Mouse (Mus musculus) embryonic stem cell, embryonic (primary cell): Measurements from ENCODE around the gene Ninj1.

ENCODE experiments used
- CTCF ChIA-PET, 4 experiments: fragments of 300-600 bp in 2 of 4; fragments of 350-600 bp in 2 of 4; sonication (Branson Sonifier 250); formaldehyde crosslinking; loops; one replicate each; lab custom pipeline; 2022; ENCODE audit warnings: inconsistent platforms in 2 of 4; lab: Charles Lee
- POLR2A ChIA-PET, 4 experiments: fragments of 300-600 bp in 2 of 4; fragments of 350-600 bp in 2 of 4; sonication (Branson Sonifier 250); formaldehyde crosslinking; loops; one replicate each; lab custom pipeline; 2022; ENCODE audit warnings: antibody characterized with exemption in 4 of 4, inconsistent platforms in 1 of 4; lab: Charles Lee

Ninj1 gene

DNA sequence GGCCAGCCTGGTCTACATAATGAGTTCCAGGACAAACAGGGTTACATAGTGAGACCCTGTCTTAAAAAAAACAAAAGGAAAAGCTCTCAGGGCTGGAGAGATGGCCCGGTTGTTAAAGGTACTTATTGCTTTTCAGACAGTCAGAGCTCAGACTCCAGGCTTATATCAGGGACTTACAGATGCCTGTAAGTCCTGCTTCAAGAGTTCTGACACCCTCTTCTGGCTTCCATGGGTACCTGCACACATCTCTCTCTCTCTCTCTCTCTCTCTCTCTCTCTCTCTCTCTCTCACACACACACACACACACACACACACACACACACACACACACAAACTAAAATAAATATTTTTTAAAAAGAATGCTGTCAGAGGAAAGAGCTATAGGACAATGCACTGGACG, 26.0 kb upstream of the Ninj1 start:
- ChIA-PET POLR2A (interaction anchor here in 3 of 4 experiments (0.5 to 2.0 kb wide), 7 partner anchors 11 to 488 kb away, joined by 3 to 7 read pairs (median 3); no protein-coding TSS in a partner anchor), CTCF (interaction anchor here in 3 of 4 experiments (0.6 to 1.6 kb wide), 7 partner anchors 8 to 134 kb away, joined by 3 to 7 read pairs (median 4); no protein-coding TSS in a partner anchor)

DNA sequence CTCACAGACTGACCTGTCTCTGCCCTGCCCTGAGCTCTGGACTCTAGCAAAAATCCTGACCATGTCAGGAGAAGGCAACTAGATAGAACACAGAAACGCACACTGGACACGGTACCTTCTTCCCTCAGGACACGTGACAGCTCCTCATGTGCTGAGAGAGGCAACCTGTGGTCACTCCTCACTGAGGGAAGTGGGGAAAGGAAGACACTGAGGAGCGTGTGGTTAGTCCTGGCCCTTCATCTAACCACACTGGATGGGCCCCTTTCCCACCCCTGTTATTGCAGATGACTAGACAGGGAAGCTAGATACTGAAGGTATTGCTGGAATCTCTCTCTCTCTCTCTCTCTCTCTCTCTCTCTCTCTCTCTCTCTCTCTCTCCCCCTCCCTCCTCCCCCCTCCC, 24.6 kb upstream of the Ninj1 start:
- ChIA-PET POLR2A (interaction anchor here in 1 of 4 experiments (2.0 kb wide), 1 partner anchor 10 kb away, joined by 7 read pairs; no protein-coding TSS in a partner anchor), CTCF (interaction anchor here in 2 of 4 experiments (0.6 to 1.6 kb wide), 3 partner anchors 9 to 292 kb away, joined by 3 to 4 read pairs (median 3); partner anchors contain the start of genes Ninj1 (in 1 of the 2) and Phf2 (in 1 of the 2))

DNA sequence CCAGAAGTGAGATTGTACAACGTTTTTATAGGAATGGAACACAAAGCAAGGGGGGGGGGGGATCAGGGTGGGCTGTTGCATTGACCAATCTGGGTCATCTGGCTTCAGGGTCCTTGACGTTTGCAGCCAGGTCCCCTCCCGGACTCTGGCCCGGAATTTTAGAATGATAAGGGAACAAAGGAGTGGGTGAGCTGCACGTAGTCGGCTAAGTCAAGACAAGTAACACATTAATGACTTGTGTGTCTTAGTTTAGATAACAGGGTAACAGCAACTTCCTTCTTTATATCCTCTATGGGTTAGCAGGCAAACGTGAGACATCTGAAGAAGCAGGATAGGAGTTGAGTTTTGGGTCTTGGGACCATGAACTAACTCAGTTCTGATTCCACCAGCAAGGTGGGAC, 23.6 kb upstream of the Ninj1 start:
- ChIA-PET CTCF (interaction anchor here in 1 of 4 experiments (0.7 to 1.0 kb wide), 2 partner anchors 11 to 24 kb away, joined by 3 read pairs; partner anchors contain the start of gene Ninj1), POLR2A (interaction anchor here in 1 of 4 experiments (1.3 kb wide), 1 partner anchor 18 kb away, joined by 3 read pairs; no protein-coding TSS in a partner anchor)

DNA sequence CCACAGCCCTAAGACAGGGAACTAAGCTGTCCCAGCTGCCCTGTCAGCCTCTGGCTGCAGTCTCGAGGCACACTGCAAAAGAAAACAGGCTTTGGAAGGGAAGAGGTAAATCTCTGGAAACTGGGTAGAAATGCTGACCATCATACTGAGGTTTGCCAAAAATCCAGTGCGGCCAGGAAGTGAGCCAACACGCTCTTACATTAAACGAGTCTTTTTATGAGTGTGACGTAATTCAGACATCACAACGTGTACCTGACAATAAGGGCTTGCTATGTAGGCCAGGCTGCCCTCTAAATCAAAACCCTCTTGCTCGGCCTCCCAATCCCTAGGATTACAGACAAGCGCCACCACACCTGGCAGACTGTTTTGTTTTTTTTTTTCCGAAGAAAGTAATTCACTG, 20.2 kb upstream of the Ninj1 start:
- CTCF ChIA-PET: interaction anchor here in 3 of 4 experiments (0.7 to 1.4 kb wide), 3 partner anchors 9 to 36 kb away, joined by 3 to 5 read pairs (median 4); no protein-coding TSS in a partner anchor
- POLR2A ChIA-PET: interaction anchor here in 2 of 4 experiments (0.9 to 4.3 kb wide), 8 partner anchors 8 to 43 kb away, joined by 3 to 16 read pairs (median 4); partner anchors contain the start of gene Wnk2 (in 1 of the 2)

DNA sequence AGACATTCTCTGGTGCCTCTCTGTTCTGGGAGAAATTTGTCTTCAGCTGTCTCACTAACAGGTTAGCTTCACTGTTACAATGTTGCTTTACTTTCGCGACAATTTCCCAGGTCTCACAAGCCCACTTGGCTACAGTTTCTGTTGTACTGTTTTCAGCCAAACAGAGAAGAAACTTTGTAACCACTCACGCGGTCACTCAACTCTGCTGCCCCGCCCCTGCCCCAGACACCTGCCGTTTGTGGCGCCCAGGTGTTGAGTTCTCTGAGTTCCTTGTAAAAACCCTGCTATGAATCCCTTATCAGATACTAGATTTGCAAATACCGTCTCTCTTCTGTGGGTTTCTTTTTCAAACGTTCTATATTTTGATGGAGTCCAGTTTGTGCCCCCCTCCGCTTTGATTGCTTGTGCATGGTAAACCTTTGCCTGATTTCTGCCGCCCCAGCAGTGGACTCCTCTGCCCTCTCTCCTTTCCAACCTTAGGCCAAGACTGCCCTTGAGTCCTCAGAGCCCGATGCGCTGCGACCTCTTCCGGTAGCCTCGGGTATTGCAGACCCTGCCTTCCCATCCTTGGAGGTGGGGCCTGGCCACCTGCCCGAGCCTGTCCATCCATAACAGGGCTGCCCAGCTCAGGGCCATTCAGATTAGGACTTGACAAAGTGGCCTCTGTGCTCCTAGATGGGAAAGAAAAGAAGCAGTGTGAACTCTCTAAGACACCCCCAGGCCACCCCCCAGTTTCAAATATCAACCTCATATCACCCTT, 17.7 kb upstream of the Ninj1 start:
- CTCF ChIA-PET: interaction anchor here (0.6 to 2.5 kb wide), 10 partner anchors 12 to 652 kb away, joined by 3 to 22 read pairs (median 4); partner anchors contain the start of genes Cenpp (in 1 of the 4) and Nol8 (in 1 of the 4)
- POLR2A ChIA-PET: interaction anchor here in 3 of 4 experiments (0.6 to 4.3 kb wide), 12 partner anchors 10 to 874 kb away, joined by 3 to 22 read pairs (median 4); no protein-coding TSS in a partner anchor

DNA sequence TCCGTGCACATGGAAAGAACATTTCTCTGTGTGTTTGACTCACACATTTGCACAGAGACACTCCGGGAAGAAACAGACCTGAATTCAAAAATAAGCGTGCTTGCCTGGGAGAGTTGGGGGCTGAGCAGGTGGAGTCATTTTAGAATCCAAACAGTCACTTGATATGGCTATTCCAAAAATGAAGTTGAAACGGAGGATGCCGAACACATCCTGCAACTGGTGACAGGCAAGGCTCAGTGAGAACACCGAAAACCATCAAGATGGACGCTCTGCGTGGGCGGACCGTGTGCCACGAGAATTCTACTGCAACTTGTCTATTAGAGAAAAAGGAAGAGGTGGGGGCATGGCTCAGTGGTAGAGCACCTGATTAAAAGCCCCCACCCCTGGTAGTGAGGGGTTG, 16.7 kb upstream of the Ninj1 start:
- ChIA-PET POLR2A (interaction anchor here in 2 of 4 experiments (1.0 to 4.3 kb wide), 6 partner anchors 10 to 216 kb away, joined by 4 to 22 read pairs (median 7); no protein-coding TSS in a partner anchor), CTCF (interaction anchor here in 3 of 4 experiments (0.6 to 2.5 kb wide), 5 partner anchors 11 to 67 kb away, joined by 3 to 22 read pairs (median 4); no protein-coding TSS in a partner anchor)

DNA sequence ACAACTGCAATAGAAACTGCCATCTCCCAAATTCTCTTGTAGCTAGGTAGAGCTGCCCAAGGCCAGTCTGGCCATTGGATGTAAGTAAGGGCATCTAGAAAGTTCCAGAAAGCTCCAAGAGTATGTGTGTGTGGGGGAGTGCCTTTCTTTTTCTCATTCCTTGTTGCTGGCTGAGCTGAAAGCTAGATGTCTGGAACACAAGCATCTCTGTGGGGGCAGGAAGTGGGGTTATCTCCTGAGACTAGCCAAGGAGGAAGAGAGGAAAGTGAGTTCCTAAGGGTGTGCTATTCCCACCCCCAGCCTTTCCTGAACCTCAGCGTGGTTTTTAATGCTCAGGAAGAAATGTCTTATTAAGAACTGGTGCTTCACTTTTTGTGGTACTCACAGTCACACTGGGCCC, 15.6 kb upstream of the Ninj1 start:
- CTCF ChIA-PET: interaction anchor here in 2 of 4 experiments (0.6 to 2.0 kb wide), 7 partner anchors 10 to 518 kb away, joined by 3 to 6 read pairs (median 4); no protein-coding TSS in a partner anchor
- POLR2A ChIA-PET: interaction anchor here in 3 of 4 experiments (0.8 to 5.4 kb wide), 9 partner anchors 9 to 38 kb away, joined by 3 to 62 read pairs (median 6); partner anchors contain the start of gene Ninj1 (in 2 of the 3)

DNA sequence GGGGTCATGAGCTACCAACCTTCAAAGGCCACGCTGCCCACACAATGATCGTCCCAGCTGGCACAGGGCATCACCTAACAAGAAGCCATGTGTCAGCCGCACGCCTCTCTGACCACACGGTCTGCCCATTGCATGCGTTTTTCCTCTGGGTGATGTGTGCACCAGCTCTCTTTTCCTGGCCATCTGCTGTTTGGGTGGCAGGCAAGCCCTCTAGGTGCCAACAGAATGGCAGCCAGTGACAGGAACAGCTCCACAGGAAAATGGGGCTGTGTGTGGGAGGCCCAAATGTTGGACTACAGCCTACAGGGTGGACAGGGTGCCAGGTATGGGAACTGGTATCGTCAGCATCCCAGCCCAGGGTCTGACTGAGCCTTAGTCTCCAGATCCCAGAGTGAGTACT, 14.9 kb upstream of the Ninj1 start:
- CTCF ChIA-PET: interaction anchor here in 2 of 4 experiments (0.5 to 2.0 kb wide), 9 partner anchors 10 to 518 kb away, joined by 3 to 6 read pairs (median 4); partner anchors contain the start of gene Susd3 (in 1 of the 2)
- POLR2A ChIA-PET: interaction anchor here in 3 of 4 experiments (0.8 to 5.4 kb wide), 9 partner anchors 9 to 38 kb away, joined by 3 to 62 read pairs (median 6); partner anchors contain the start of gene Ninj1 (in 2 of the 3)

DNA sequence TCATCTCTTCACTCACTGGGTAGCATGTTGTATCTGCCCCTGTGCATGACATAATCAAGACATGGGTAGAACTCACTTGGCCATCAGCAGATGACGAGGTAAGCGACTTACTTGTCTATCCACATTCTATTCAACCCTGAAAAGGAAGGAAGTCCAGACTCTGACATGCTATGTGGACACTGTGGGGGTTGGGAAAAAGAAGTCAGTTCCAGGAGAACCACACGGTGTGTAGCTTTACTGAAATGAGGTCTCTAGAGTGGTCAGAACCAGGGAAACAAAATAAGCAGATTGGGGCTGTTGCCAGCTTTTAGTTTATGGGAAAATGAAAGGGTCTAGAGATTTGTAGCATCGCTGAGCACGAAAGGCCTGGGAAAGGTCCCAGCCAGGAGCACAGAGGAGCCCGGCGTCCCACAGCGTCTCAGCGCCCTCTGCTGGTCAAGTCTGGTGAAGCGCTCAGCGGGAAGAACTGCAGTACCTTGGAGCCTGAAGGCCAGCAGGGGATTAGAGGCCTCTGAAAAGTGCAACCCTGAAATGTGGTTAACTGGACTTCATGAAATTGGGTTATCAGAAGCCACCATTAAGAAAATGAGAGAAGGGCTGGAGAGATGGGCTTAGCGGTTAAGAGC, 14.2 kb upstream of the Ninj1 start:
- ChIA-PET CTCF (interaction anchor here in 3 of 4 experiments (0.5 to 1.8 kb wide), 9 partner anchors 9 to 726 kb away, joined by 3 to 7 read pairs (median 4); partner anchors contain the start of gene Susd3 (in 1 of the 3)), POLR2A (interaction anchor here in 3 of 4 experiments (0.6 to 5.4 kb wide), 9 partner anchors 9 to 467 kb away, joined by 3 to 62 read pairs (median 5); partner anchors contain the start of gene Ninj1 (in 2 of the 3))

DNA sequence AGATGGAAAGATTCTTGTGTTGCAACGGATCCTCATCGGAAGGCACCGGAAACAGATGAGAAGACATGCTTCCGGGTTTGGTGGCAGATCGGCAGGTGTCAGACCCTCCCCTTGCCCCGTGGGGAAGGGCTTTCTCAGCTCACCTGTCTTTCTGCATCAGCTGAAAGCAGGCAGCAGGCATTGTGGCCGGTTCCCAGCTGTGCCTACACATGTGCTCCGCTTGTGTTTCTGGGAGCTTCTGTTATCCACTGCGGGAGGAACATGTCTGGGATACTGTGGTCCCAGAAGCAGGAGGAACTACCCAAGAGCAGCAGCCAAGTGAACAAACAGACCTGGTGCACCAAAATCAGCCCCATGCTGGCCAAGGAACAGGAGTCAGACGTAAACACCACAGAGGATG, 11.8 kb upstream of the Ninj1 start:
- POLR2A ChIA-PET: interaction anchor here in 3 of 4 experiments (0.6 to 5.4 kb wide), 4 partner anchors 12 to 527 kb away, joined by 3 to 62 read pairs (median 4); partner anchors contain the start of gene Ninj1 (in 2 of the 3)
- CTCF ChIA-PET: interaction anchor here in 1 of 4 experiments (0.6 to 2.0 kb wide), 3 partner anchors 19 to 531 kb away, joined by 4 to 11 read pairs (median 4); no protein-coding TSS in a partner anchor

DNA sequence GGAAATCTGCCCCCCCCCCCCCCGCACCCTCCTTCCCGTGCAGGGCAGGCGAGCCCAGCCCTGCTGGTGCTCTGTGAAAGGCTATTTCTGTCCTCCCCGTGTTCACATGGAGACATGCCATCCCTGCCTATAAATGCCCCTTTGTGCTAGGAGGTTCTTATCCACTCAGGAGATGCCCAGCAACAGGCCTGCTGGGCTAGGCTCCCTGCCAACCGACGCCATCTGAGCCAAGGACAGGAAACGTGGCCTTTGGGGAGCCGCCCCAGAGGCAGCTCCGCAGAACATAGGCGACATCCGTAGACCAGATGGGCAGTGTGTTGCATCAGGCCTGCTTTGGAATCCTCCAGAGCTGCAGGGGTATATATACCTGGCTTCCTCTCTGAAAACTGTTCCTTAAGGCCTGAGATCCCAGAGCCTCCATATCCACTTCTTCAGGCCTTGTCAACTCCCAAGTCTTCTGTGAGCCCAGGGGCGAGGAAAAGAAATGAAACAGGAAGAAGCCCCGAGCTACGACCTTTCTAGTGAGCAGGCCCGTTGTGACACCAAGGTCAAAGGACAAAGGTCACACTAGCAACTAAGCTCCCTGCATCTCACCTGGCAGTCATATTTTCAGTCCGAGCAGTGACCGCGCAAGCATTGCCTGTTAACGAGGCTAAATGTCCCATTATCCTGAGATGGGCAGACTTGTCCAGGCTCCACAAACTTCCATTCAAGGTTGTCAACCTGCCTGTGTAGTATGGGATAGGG, 8.3 kb upstream of the Ninj1 start:
- ChIA-PET CTCF (interaction anchor here in 1 of 4 experiments (0.6 to 1.2 kb wide), 2 partner anchors 9 to 163 kb away, joined by 3 to 6 read pairs; no protein-coding TSS in a partner anchor), POLR2A (interaction anchor here in 3 of 4 experiments (0.7 to 12.2 kb wide), 16 partner anchors 8 to 633 kb away, joined by 3 to 244 read pairs (median 4); partner anchors contain the start of genes Ninj1 (in 3 of the 3), Bicd2 (in 1 of the 3) and Card19 (in 1 of the 3))

DNA sequence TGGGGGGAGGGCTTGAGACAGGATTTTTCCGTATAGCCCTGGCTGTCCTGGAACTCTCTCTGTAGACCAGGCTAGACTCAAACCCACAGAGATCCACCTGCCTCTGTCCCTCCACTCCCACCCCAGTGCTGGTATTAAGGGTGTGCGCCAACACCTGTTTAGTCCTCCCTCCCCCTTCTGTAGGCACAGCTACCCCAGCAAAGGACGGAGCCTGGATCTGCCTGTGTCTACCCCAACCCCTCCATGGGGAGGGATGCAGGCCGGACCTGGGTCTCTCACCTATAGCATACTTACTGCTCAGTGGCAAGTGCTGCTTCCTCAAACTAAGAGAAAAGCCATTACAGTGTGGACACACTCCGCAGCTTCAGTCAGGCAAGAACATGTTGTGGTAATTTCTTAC, 7.0 kb upstream of the Ninj1 start:
- ChIA-PET POLR2A (interaction anchor here in 3 of 4 experiments (0.8 to 12.2 kb wide), 17 partner anchors 8 to 635 kb away, joined by 3 to 244 read pairs (median 8); partner anchors contain the start of genes Card19 (in 2 of the 3) and Ninj1 (in 1 of the 3)), CTCF (interaction anchor here in 1 of 4 experiments (0.6 kb wide), 1 partner anchor 51 kb away, joined by 3 read pairs; no protein-coding TSS in a partner anchor)

DNA sequence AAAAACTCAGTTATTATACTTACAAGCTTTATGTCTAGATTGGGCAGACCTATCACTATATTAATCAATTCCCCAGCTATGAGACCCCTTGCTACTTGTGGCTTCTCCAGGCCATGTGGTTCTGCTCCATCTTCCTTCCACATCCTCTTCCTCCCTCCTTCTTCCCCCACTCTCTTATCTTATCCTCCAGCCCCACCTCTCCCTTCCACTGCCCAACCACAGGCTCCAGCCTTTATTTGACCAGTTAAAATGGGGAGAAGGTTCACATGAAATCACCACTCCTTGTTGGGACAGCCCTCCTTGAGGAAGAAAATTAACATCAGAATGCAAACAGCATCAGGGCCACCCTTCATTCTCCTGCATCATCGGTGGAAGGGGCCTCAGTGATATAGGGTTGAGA, 6.6 kb upstream of the Ninj1 start:
- POLR2A ChIA-PET: interaction anchor here in 3 of 4 experiments (0.7 to 12.2 kb wide), 34 partner anchors 8 to 635 kb away, joined by 3 to 244 read pairs (median 5); partner anchors contain the start of genes Card19 (in 2 of the 3), Ninj1 (in 1 of the 3) and Wnk2 (in 1 of the 3)
- CTCF ChIA-PET: interaction anchor here in 1 of 4 experiments (0.6 to 1.3 kb wide), 2 partner anchors 51 to 180 kb away, joined by 3 to 4 read pairs; no protein-coding TSS in a partner anchor

DNA sequence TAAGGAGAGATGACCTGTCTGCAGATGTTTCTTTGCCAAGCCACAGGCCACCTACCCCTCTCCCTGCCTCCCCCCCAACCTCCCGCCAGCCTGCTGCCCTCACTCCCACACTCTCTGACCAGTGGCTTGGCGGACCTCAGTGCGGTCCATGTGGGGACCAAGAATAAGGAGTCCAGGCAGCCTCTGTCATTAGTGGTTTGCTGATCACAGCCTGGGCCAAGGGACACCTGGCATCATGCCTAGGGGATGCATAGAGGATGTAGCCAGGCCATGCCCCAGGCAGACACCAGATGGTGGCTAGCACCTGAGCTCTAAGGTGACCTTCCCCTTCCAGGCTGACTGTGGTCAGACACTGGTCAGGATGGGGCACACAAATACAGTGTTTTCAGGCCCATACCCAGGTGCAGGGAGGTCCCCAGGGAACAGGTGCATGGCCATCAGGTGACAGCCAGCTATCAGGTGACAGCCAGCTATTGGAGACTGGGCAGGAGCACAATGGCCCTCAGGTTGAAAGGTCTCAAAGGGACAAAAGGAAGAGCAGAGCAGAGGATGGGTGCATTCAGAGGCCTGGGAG, 5.8 kb upstream of the Ninj1 start:
- ChIA-PET POLR2A (interaction anchor here in 3 of 4 experiments (0.5 to 12.2 kb wide), 59 partner anchors 7 to 1836 kb away, joined by 3 to 244 read pairs (median 5); partner anchors contain the start of genes Card19 (in 2 of the 3), Susd3 (in 2 of the 3), Bicd2 (in 1 of the 3) and Id4 (in 1 of the 3)), CTCF (interaction anchor here in 2 of 4 experiments (0.6 to 1.3 kb wide), 5 partner anchors 12 to 186 kb away, joined by 3 to 4 read pairs (median 4); no protein-coding TSS in a partner anchor)

DNA sequence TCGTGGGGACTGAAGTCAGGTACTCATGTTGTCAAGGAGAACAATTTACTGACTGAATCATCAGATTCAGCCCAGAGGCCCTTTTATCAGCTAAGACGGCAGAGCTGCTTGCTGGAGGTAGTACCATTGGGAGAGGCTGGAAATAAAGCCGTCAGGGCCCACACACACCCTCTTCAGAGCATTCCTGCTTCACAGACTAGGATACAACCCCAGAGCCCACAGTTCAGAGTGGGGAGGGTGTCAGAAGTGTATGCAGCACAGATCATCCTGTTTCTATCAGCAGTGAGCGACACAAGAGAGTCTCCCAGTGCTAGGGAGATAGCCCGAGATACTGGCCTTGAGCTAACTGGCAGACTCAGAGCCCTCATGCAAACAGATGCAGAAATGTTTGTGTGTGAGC, 4.1 kb upstream of the Ninj1 start:
- CTCF ChIA-PET: interaction anchor here in 1 of 4 experiments (1.2 to 1.4 kb wide), 2 partner anchors 25 to 450 kb away, joined by 3 read pairs; no protein-coding TSS in a partner anchor
- POLR2A ChIA-PET: interaction anchor here in 3 of 4 experiments (0.6 to 12.2 kb wide), 29 partner anchors 11 to 655 kb away, joined by 3 to 244 read pairs (median 4); partner anchors contain the start of genes Card19 (in 2 of the 3) and Wnk2 (in 1 of the 3)
